Mouse (Mus musculus) cerebellum, adult 2 months (tissue): ENCODE data around the gene Rpp25l. TPM values are rescaled to one million over a fixed set of nuclear protein-coding genes. Genes with fewer than 3 reads are reported as not detected.

Experiments used
- DNase-seq, 2 experiments: peaks; one replicate each; pipeline ENCODE4 v3.0.0; 2021
- H3K27ac ChIP-seq: fragments of 200-500 bp; 2 replicates; pipeline ENCODE4 v1.5.1; 2012; ENCODE audit warnings: low read length, control low read depth, inconsistent platforms; ENCODE audit not compliant: insufficient read depth
- H3K27me3 ChIP-seq: fragments of 200-500 bp; 2 replicates; pipeline ENCODE4 v1.6.1; 2012; ENCODE audit warnings: inconsistent platforms, mild to moderate bottlenecking, low read length, moderate library complexity; ENCODE audit not compliant: control insufficient read depth, insufficient read depth
- H3K4me1 ChIP-seq: fragments of 200-500 bp; 2 replicates; pipeline ENCODE4 v1.6.1; 2011; ENCODE audit warnings: low read length; ENCODE audit not compliant: control insufficient read depth, insufficient read depth
- H3K4me3 ChIP-seq: fragments of 200-500 bp; replicated peaks from 2 replicates; pipeline ENCODE3; 2011; ENCODE audit warnings: mild to moderate bottlenecking, low read depth, low read length, control low read depth; ENCODE audit not compliant: insufficient read depth
- CTCF ChIP-seq: fragments of 200-500 bp; IDR thresholded peaks from 2 replicates; pipeline ENCODE4 v1.5.1; 2011; ENCODE audit warnings: low read depth, mild to moderate bottlenecking, control low read depth, low read length, moderate library complexity, borderline replicate concordance; ENCODE audit not compliant: insufficient read depth
- POLR2A ChIP-seq: fragments of 200-500 bp; IDR thresholded peaks from 2 replicates; pipeline ENCODE4 v1.6.1; 2011; ENCODE audit warnings: low read length, control low read depth, borderline replicate concordance; ENCODE audit not compliant: insufficient read depth
- WGBS: fragments of 180-500 bp; shearing (Covaris S2); methylation state at CpG from one replicate; pipeline ENCODE4 v1.1.7; 2018; 5-methylcytosine and 5-hydroxymethylcytosine counted together
- polyA plus RNA-seq: library from polyadenylated mRNA; depleted of rRNA; stranded (reverse); fragments of >200 nt; gene quantifications from 2 replicates; pipeline ENCODE4 v1.2.3, GENCODE M21; 2012

The Rpp25l gene
- polyA plus RNA-seq, 1 experiment, result 43.3 TPM

DNA sequence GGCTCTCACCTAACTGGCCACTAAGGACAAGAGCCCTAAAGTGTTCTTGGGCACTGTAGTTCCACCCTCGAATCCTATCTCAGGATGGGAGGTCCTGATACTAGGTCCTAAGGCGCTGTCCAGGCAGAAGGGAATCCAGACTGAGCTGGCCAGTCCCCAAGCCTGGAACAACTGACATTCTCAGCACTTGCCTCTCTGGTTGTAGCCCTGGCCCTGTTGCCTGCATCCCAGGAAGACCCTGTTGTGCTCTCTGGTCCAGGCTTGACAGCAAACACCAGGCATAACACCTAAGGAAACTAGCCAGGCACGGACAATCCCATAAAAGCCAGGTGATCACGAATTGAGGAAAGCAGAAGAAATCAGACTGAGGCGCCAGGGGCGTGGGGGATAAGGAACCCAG, 30.5 kb downstream of the Rpp25l start:
- DNase-seq, result no peak
- peak overlapping the region; percentile 48 for H3K27ac ChIP-seq
- H3K4me3 ChIP-seq, result peak overlapping the region; percentile 22
- H3K27me3 ChIP-seq, result no peaks in the 10 kb centered on the region
- TF ChIP-seq POLR2A (no peak), CTCF (no peak)
- H3K4me1 ChIP-seq, result peaks cover 44% of the 10 kb centered on the region
- WGBS, result 28% methylated on average over 6 of the region's 6 CpGs

DNA sequence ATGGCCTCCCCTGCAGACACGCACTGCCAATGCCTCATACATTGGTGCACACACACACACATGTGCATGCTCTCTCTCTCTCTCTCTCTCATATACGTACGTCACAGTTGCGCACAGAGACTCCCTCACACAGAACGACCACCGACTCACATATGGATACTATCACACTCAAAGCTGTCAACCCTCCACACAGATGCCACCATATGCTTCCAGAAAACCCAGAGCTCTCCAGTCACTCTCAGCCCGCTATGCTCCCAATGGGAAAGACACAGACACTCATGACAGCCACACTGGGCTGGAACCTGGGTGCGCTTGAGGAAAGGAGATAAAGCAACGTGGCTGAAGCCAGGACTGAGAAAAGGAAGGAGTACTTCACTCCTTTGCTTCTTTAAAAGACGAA, 31.4 kb downstream of the Rpp25l start:
- no peak for DNase-seq
- H3K4me3 ChIP-seq, result no peak overlapping the region
- TF ChIP-seq CTCF (no peak), POLR2A (no peak)
- peaks cover 52% of the 10 kb centered on the region for H3K4me1 ChIP-seq
- H3K27me3 ChIP-seq, result no peaks in the 10 kb centered on the region
- 63% methylated on average over 10 of the region's 10 CpGs for WGBS
- peak overlapping the region; percentile 48; the same call in 1 of the 2 replicates for H3K27ac ChIP-seq

DNA sequence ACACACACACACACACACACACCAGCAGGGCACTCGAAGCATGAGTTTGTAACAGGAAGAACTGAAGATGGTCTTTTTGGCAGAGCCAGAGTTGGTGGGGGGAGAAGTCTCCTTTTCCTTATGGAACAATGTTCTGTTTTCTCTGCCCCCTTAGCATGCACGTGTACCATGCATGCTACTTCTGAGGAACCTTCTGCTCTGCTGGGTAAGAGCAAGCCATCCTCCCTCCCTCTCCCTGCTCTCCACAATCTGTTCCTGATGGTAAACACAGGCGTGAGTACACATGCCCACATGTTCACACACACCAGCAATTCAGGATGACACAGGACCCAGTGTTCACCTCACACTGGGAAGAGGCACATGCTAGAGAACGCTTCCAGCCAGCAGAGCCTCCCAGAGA, 32.2 kb downstream of the Rpp25l start:
- Histone ChIP-seq H3K27ac (peak overlapping the region; percentile 3; the same call in 1 of the 2 replicates), H3K4me1 (peaks cover 59% of the 10 kb centered on the region), H3K4me3 (no peak overlapping the region), H3K27me3 (no peaks in the 10 kb centered on the region)
- WGBS, result 31% methylated on average over 4 of the region's 4 CpGs
- peak in 1 of 2 experiments; percentile 53 for DNase-seq
- TF ChIP-seq CTCF (no peak), POLR2A (no peak)

DNA sequence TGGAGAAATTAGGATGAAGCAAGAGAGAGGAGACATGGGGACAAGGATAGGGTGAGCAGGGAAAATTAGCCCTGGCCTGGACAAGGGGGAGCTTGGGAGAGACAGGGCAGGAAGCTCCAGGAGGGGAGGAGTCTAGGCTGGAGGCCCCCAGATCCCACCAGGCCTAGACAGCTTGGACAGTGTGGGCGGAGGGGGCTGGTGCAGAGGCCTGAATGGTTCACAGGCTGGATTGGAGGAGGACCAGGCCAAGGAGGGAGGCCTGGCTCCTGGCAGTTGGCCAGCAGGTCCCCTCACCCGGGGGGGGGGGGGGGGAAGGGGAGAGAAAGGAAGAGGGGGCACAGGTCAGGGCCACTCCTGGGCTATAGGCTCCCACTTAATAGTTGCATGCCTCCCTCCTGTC, 34.0 kb downstream of the Rpp25l start:
- Histone ChIP-seq H3K4me1 (peaks cover 64% of the 10 kb centered on the region), H3K27me3 (no peaks in the 10 kb centered on the region), H3K27ac (0 out of 2 replicates have a peak overlapping the region, but pooled peaks have one; percentile 15), H3K4me3 (no peak overlapping the region)
- WGBS, result 34% methylated on average over 2 of the region's 2 CpGs
- DNase-seq, result no peak
- TF ChIP-seq POLR2A (no peak), CTCF (no peak)

DNA sequence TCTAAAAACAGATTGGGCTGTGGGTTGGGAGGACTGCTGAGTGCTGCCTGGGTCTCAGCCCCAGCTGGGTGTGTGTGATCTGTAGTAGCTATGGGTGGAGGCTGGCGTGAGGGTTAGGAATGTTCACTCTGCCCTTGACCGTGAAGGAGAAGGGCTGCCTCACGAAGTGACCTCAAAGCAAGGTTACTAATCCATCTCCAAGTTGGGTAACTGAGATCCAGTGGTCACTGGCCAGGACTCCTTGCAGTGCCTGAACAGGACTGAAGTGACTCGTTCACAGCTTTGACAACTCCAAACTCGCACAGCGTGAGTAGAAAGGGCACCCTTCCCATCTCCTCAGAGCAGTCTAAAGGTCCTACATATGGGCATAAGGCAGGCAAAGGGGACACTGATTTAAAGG, 34.5 kb downstream of the Rpp25l start:
- Histone ChIP-seq H3K27me3 (no peaks in the 10 kb centered on the region), H3K4me1 (peaks cover 64% of the 10 kb centered on the region), H3K4me3 (no peak overlapping the region), H3K27ac (0 out of 2 replicates have a peak overlapping the region, but pooled peaks have one; percentile 15)
- TF ChIP-seq POLR2A, result no peak
- no peak for DNase-seq
- WGBS, result 57% methylated on average over 6 of the region's 6 CpGs

DNA sequence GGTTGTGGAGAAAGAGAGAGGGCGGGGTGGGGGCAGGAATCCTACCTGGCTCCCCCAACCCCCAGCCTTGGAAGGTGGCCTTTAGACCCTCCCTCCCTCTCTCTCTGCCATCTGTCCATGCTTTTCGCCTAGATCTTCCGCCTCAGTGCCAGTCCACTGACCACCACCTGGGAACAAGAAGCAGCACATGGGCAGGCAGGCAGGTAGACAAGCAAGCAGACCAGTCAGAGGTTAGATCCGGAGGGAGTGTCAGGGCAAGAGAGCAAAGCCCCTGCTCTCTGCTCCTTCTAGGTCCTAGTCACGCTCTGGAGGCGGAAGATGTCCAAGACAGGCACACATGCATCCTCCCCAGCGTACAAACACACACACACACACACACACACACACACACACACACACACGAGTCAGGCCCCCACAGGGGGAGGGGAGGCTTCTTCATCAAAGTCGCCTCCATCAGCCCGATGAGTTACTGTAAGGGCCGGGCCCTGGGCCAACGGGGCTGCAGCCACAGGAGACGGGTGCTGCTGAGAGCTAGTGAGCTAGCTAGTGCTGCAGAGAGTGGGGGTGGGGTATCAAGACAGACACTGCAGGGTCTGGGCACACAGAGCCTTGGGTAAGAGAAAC, 36.2 kb downstream of the Rpp25l start:
- H3K27me3 ChIP-seq, result no peaks in the 10 kb centered on the region
- 12% methylated on average over 13 of the region's 13 CpGs for WGBS
- TF ChIP-seq CTCF, result no peak
- peak; percentile 15; the same call in 1 of the 2 replicates for TF ChIP-seq POLR2A
- DNase-seq, result peak; percentile 71 to 82
- H3K27ac ChIP-seq, result peak overlapping the region; percentile 35
- no peak overlapping the region for H3K4me3 ChIP-seq
- peaks cover 66% of the 10 kb centered on the region for H3K4me1 ChIP-seq

DNA sequence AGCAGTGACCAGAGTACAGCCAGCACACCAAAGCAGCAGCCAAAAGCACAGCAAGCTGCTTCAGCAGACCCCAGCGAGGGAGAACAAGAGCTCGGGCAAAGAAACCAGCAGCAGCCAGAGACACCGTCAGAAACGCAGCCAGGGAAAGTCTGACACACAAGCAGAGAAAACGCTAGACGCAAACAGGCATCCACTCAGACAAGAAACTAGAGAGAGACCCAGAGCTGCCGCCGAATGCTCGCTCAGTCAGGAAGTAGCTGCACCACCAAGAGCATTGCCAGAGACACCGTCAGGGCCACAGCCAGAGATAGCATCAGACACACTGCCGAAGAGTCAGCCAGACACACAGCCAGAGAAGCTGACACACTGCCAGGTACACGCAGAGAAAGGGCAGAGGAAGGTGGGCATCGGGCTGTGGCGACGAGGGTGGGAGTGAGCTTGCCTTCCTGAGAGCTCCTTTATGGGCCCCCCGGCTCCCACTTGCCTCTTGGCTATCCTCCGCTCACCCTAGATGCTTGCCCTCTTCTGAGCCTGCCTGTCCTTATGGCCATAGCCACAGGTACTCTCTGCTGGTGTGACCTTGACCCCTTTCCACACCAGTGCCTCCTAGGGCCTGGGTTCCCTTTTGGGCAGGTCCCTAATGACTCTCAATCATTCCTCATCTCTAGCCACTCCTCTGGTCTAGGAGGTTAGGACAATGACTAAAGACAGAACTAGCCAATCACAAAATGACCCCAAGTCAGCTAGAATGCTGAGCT, 36.9 kb downstream of the Rpp25l start:
- 7% methylated on average over 17 of the region's 17 CpGs for WGBS
- no peaks in the 10 kb centered on the region for H3K27me3 ChIP-seq
- H3K27ac ChIP-seq, result peak overlapping the region; percentile 35
- peak overlapping the region; percentile 16 for H3K4me3 ChIP-seq
- H3K4me1 ChIP-seq, result peaks cover 60% of the 10 kb centered on the region
- TF ChIP-seq POLR2A, result no peak; the same call in 1 of the 2 replicates
- TF ChIP-seq CTCF, result no peak
- DNase-seq, result peak; percentile 62 to 70

DNA sequence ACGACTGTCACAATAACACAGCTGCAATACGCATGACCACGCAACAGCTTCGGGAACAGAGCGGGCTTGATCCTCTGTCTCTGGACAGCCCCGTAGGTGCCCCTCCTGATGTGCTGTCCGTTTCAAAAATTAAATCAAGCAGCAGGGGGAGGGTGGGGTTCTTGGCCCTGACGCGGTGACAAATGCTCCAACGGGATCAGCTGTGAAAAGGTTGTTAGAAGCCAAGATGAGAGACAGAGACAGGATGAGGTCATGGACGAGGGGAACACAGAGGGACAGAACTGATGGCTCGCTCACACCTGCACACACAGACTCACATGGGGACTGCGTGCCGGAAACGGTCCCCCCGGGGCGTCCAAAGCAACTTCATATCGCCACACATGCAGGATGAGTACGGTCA, 40.1 kb downstream of the Rpp25l start:
- no peaks in the 10 kb centered on the region for H3K27me3 ChIP-seq
- H3K27ac ChIP-seq, result no peak overlapping the region
- DNase-seq, result no peak
- H3K4me1 ChIP-seq, result peaks cover 38% of the 10 kb centered on the region
- TF ChIP-seq CTCF, result no peak
- TF ChIP-seq POLR2A, result no peak
- H3K4me3 ChIP-seq, result no peak overlapping the region
- WGBS, result 33% methylated on average over 19 of the region's 19 CpGs
